Mouse (Mus musculus) stomach, postnatal 0 days (tissue): ENCODE data around the gene Llph. TPM values are rescaled to one million over a fixed set of nuclear protein-coding genes. Genes with fewer than 3 reads are reported as not detected.
A peak's percentile ranks its signal among the peaks of the same experiment; 100 is the strongest.

ENCODE experiments used
- ATAC-seq: fragments of 200-750 bp; cut with Nextera tagmentation; 2 replicates; pipeline ENCODE4 v1.8.0; 2017; ENCODE audit not compliant: low FRiP score, low TSS enrichment
- DNase-seq: peaks from one replicate; pipeline ENCODE4 v3.0.0-alpha.2; 2016; ENCODE audit warnings: low spot score
- H3K27ac ChIP-seq: fragments of 300-500 bp; sonication (generic); replicated peaks from 2 replicates; pipeline ENCODE4 v1.5.1; 2014; ENCODE audit warnings: mild to moderate bottlenecking, control low read depth
- H3K27me3 ChIP-seq: fragments of 300-500 bp; sonication (generic); 2 replicates; pipeline ENCODE4 v1.6.1; 2014; ENCODE audit warnings: low read length; ENCODE audit not compliant: control insufficient read depth, insufficient read depth
- H3K36me3 ChIP-seq: fragments of 300-500 bp; sonication (generic); 2 replicates; pipeline ENCODE4 v1.6.1; 2014; ENCODE audit warnings: low read length, mixed read lengths; ENCODE audit not compliant: control insufficient read depth, insufficient read depth
- H3K4me1 ChIP-seq: fragments of 300-500 bp; sonication (generic); replicated peaks from 2 replicates; pipeline ENCODE4 v1.6.1; 2014; ENCODE audit warnings: antibody characterized with exemption; ENCODE audit not compliant: control insufficient read depth, insufficient read depth
- H3K4me2 ChIP-seq: fragments of 300-500 bp; sonication (generic); replicated peaks from 2 replicates; pipeline ENCODE4 v1.6.1; 2014; ENCODE audit warnings: low read depth, mild to moderate bottlenecking, control low read depth, moderate library complexity
- H3K4me3 ChIP-seq: fragments of 300-500 bp; sonication (generic); 2 replicates; pipeline ENCODE4 v1.5.1; 2014; ENCODE audit warnings: low read depth, low read length, control low read depth
- H3K9ac ChIP-seq: fragments of 300-500 bp; sonication (generic); 2 replicates; pipeline ENCODE4 v1.6.1; 2014; ENCODE audit warnings: mild to moderate bottlenecking, low read length, control low read depth, mixed read lengths
- H3K9me3 ChIP-seq: fragments of 300-500 bp; sonication (generic); 2 replicates; pipeline ENCODE4 v1.6.1; 2016; ENCODE audit warnings: low read length; ENCODE audit not compliant: control insufficient read depth
- CTCF ChIP-seq: IDR thresholded peaks from 2 replicates; pipeline ENCODE4 v1.5.1; 2016; ENCODE audit warnings: antibody characterized with exemption, low read depth, mild to moderate bottlenecking, moderate library complexity
- EP300 ChIP-seq: optimal IDR thresholded peaks from 2 replicates; pipeline ENCODE3; 2016; ENCODE audit warnings: antibody characterized with exemption
- WGBS: fragments of 180-500 bp; shearing (Covaris S2); extraction: QIAGEN DNeasy Blood & Tissue Kit; methylation state at CpG from one replicate; pipeline ENCODE4 v1.1.7; 2014; 5-methylcytosine and 5-hydroxymethylcytosine counted together
- polyA plus RNA-seq: library from polyadenylated mRNA; unstranded; fragments of >200 nt; fragmentation: Nextera tagmentation; extraction: Ambion mirVana; gene quantifications from 2 replicates; pipeline ENCODE4 v1.2.1, GENCODE M21; 2015

Llph gene
- polyA plus RNA-seq: 46.6 and 47.5 TPM in 2 replicates

GRCm38 (mm10) chr10:120226871-120227661, at the start of gene Llph:
TSS of gene Llph (plus strand) at chr10:120227070.
- H3K9ac ChIP-seq: peak within 1 kb of the TSS; percentile 94
- peak within 1 kb of the TSS; percentile 98 for H3K4me3 ChIP-seq
- peak; percentile 92 for ATAC-seq
- DNase-seq: peak; percentile 90
- H3K27me3 ChIP-seq: no peaks in the 10 kb centered on the region
- H3K36me3 ChIP-seq: peaks cover 8% of the 10 kb centered on the region; the same call in 1 of the 2 replicates
- peak within 1 kb of the TSS; percentile 88 for H3K27ac ChIP-seq
- H3K9me3 ChIP-seq: no peaks in the 10 kb centered on the region
- TF ChIP-seq CTCF: no peak
- no peak for TF ChIP-seq EP300
- no peaks in the 10 kb centered on the region for H3K4me1 ChIP-seq
- H3K4me2 ChIP-seq: peak within 1 kb of the TSS; percentile 86
- under 1% methylated on average over 57 of the region's 57 CpGs for WGBS

GRCm38 (mm10) chr10:120182887-120183286, 44.0 kb upstream of the Llph start:
- Histone ChIP-seq H3K4me1 (no peaks in the 10 kb centered on the region), H3K4me3 (no peak overlapping the region), H3K27ac (no peak overlapping the region), H3K27me3 (no peaks in the 10 kb centered on the region), H3K9ac (no peak overlapping the region), H3K36me3 (no peaks in the 10 kb centered on the region), H3K4me2 (no peak overlapping the region), H3K9me3 (no peaks in the 10 kb centered on the region)
- WGBS: 86% methylated on average over 1 of the region's 1 CpGs
- ATAC-seq (no peak), DNase-seq (no peak)
- TF ChIP-seq CTCF: peak; percentile 53
- no peak for TF ChIP-seq EP300

- Histone ChIP-seq H3K9ac (no peak overlapping the region), H3K4me3 (no peak overlapping the region), H3K36me3 (no peaks in the 10 kb centered on the region), H3K4me1 (no peaks in the 10 kb centered on the region), H3K27me3 (no peaks in the 10 kb centered on the region), H3K4me2 (no peak overlapping the region), H3K27ac (no peak overlapping the region), H3K9me3 (no peaks in the 10 kb centered on the region)
- DNase-seq (no peak), ATAC-seq (no peak)
- TF ChIP-seq EP300 (no peak), CTCF (no peak)
- WGBS: 76% methylated on average over 2 of the region's 2 CpGs
Measured at GRCm38 (mm10) chr10:120183342-120183741, 43.5 kb upstream of the Llph start.

GRCm38 (mm10) chr10:120188513-120188912, 38.4 kb upstream of the Llph start:
- no peaks in the 10 kb centered on the region for H3K4me1 ChIP-seq
- H3K27ac ChIP-seq: no peak overlapping the region
- H3K9me3 ChIP-seq: no peaks in the 10 kb centered on the region
- no peak for DNase-seq
- no peaks in the 10 kb centered on the region for H3K27me3 ChIP-seq
- 32% methylated on average over 2 of the region's 2 CpGs for WGBS
- no peak for ATAC-seq
- no peak overlapping the region for H3K9ac ChIP-seq
- H3K4me3 ChIP-seq: no peak overlapping the region
- TF ChIP-seq CTCF (no peak), EP300 (no peak)
- H3K36me3 ChIP-seq: no peaks in the 10 kb centered on the region
- no peak overlapping the region for H3K4me2 ChIP-seq

GRCm38 (mm10) chr10:120189276-120189675, 37.6 kb upstream of the Llph start:
- 66% methylated on average over 11 of the region's 11 CpGs for WGBS
- ATAC-seq (no peak), DNase-seq (no peak)
- H3K9me3 ChIP-seq: no peaks in the 10 kb centered on the region
- H3K4me2 ChIP-seq: no peak overlapping the region
- TF ChIP-seq CTCF (no peak), EP300 (no peak)
- no peak overlapping the region for H3K4me3 ChIP-seq
- no peak overlapping the region for H3K9ac ChIP-seq
- no peak overlapping the region for H3K27ac ChIP-seq
- H3K27me3 ChIP-seq: no peaks in the 10 kb centered on the region
- H3K36me3 ChIP-seq: no peaks in the 10 kb centered on the region
- H3K4me1 ChIP-seq: no peaks in the 10 kb centered on the region

- H3K4me3 ChIP-seq: no peak overlapping the region
Measured at GRCm38 (mm10) chr10:120189782-120190181, 37.1 kb upstream of the Llph start.

More at GRCm38 (mm10) chr10:120189782-120190181, 37.1 kb upstream of the Llph start:
- no peaks in the 10 kb centered on the region for H3K4me1 ChIP-seq
- H3K27me3 ChIP-seq: no peaks in the 10 kb centered on the region
- TF ChIP-seq EP300: no peak
- no peak for TF ChIP-seq CTCF
- ATAC-seq (no peak), DNase-seq (no peak)
- H3K9ac ChIP-seq: no peak overlapping the region
- WGBS: 37% methylated on average over 6 of the region's 6 CpGs
- H3K4me2 ChIP-seq: no peak overlapping the region
- H3K36me3 ChIP-seq: no peaks in the 10 kb centered on the region
- H3K9me3 ChIP-seq: no peaks in the 10 kb centered on the region
- no peak overlapping the region for H3K27ac ChIP-seq
